Mouse (Mus musculus) cortical plate, adult 2 months (tissue): ENCODE measurements around the gene Nod1.

Source experiments
- CTCF ChIP-seq: fragments of 200-500 bp; IDR thresholded peaks from 2 replicates; pipeline ENCODE4 v1.5.1; 2011; ENCODE audit warnings: mild to moderate bottlenecking, control low read depth, low read length; ENCODE audit not compliant: insufficient read depth; ENCODE audit errors: extremely low read depth
- POLR2A ChIP-seq: fragments of 200-500 bp; IDR thresholded peaks from 2 replicates; pipeline ENCODE4 v1.6.1; 2011; ENCODE audit warnings: mild to moderate bottlenecking, low read length, control low read depth; ENCODE audit not compliant: insufficient read depth; ENCODE audit errors: extremely low read depth

- no peak for TF ChIP-seq POLR2A
- TF ChIP-seq CTCF = no peak
Measured at GRCm38 (mm10) chr6:55003559-55003958, 31.1 kb upstream of the Nod1 start.
